Mouse (Mus musculus): ENCODE data around the gene Kalrn. TPM values are rescaled to one million over a fixed set of nuclear protein-coding genes. Genes with fewer than 3 reads are reported as not detected.

Kalrn gene
- polyA plus RNA-seq, 1 experiment from 2014 or later: 16.6 TPM

DNA sequence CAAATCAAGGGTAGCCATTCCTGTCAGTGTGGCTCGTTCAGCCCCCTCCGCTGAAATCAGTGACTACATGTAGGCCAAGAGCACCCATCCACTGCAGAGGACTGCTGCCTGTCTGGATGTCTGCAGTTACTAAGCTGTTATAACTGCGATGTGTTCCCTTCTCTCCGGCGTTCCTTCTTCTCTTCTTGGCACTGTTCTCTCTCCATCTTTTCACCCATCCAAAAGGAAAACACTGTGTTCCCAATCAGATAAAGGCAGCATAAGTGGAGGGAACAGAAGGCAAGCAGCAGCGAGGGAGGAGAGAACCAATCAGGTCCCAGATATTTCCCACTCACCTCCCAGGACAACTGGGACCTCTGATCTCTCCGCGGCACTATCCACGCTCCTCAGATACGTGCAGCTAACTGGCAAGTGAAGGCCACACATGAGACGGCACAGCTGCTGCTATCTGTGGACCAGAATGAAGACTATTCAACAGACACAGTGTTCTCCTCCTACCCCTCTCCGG is 56.4 kb downstream of the Kalrn start:
- Histone ChIP-seq H3K4me1 (replicated peaks) (peaks cover 78% of the 10 kb centered on the region), H3K27me3 (ENCODE audit: insufficient read depth, poor library complexity, severe bottlenecking) (no peaks in the 10 kb centered on the region), H3K36me3 (no peaks in the 10 kb centered on the region), H3K27ac (peak overlapping the region; percentile 35; the same call in 1 of the 2 replicates), H3K9me3 (no peaks in the 10 kb centered on the region), H3K4me3 (no peak overlapping the region)
- 80% methylated on average over 12 of the region's 12 CpGs for WGBS
- DNase-seq (ENCODE audit: low spot score): no peak

DNA sequence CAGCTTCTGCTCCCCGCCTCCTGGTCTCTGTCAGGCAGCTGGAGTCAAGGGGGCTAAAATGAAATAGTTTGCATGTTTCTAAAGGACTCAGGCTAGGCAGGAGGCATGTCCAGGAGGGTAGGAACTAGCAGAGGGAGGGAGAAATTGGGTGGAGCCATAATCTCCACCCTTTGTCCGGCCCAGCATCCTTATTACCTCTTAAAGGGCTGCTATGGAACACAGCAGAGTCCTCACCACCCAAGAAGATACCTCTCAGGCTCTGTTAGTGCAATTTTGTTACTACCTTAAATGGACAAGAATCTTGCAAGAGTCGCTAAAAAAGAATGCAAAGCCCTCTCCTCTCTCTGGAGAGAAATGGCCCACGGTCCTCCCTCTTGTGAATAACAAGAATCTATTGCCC is 57.8 kb downstream of the Kalrn start:
- no peak overlapping the region for H3K4me3 ChIP-seq
- no peaks in the 10 kb centered on the region for H3K36me3 ChIP-seq
- no peak for DNase-seq (ENCODE audit: low spot score)
- WGBS: 88% methylated on average over 4 of the region's 4 CpGs
- no peak overlapping the region; the same call in 1 of the 2 replicates for H3K27ac ChIP-seq
- H3K27me3 ChIP-seq (ENCODE audit: insufficient read depth, poor library complexity, severe bottlenecking): no peaks in the 10 kb centered on the region
- peaks cover 76% of the 10 kb centered on the region for H3K4me1 ChIP-seq (replicated peaks)
- H3K9me3 ChIP-seq: no peaks in the 10 kb centered on the region

DNA sequence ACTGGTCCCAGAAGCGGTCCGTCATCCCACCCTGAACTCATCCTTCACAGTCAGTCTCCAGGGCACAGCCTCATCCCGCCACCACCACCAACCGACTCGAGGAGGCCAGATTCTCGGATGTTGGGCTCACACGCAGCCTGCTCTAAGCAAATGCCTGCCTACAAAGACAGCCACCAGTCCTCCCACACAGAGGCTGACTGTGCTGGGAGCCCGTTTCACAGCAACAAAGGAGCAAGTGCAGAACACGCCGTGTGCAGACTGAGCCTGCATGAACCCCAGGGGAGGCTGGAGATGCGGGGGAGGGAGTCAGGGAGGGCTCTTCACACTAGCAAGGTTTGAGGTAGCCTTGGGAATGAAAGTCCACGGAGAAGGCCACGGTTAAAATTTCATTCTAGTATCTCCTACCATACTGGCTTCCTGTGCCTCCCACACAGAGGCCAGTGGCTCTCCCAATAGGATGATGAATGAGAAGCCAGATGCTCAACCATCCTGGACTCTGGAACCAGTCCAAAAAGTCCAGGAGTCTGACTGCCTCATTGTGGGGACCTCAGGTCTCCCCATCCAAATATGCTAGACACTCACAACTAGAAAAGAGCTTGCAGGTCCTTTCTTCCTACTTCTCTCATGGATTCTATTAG is 59.3 kb downstream of the Kalrn start:
- H3K4me3 ChIP-seq: no peak overlapping the region
- 62% methylated on average over 13 of the region's 13 CpGs for WGBS
- H3K4me1 ChIP-seq (replicated peaks): peaks cover 81% of the 10 kb centered on the region
- H3K27ac ChIP-seq: peak overlapping the region; percentile 64; the same call in 1 of the 2 replicates
- DNase-seq (ENCODE audit: low spot score): no peak
- H3K9me3 ChIP-seq: no peaks in the 10 kb centered on the region
- H3K36me3 ChIP-seq: no peaks in the 10 kb centered on the region
- H3K27me3 ChIP-seq (ENCODE audit: insufficient read depth, poor library complexity, severe bottlenecking): no peaks in the 10 kb centered on the region

DNA sequence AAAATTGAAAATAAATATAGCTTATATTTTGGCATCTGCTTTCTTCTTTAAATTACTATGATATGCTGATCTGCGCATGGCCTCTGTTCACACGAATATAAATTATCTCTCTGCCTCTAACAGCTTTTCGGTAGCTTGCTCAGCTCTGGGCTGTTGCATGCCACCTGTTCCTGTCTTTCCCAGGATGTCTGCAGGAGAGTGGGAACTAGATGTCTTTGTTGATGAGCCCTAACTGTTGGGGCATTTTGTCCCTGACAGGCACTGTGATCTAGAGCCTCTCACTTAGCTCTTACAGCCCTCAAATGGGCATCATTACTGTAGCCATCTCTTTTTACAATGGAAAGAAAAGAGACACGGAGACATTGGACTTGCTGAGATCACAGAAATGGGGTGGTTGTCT is 61.0 kb downstream of the Kalrn start:
- WGBS: 88% methylated on average over 4 of the region's 4 CpGs
- Histone ChIP-seq H3K27ac (no peak overlapping the region), H3K27me3 (ENCODE audit: insufficient read depth, poor library complexity, severe bottlenecking) (no peaks in the 10 kb centered on the region), H3K4me3 (no peak overlapping the region), H3K9me3 (no peaks in the 10 kb centered on the region), H3K4me1 (replicated peaks) (peaks cover 71% of the 10 kb centered on the region), H3K36me3 (no peaks in the 10 kb centered on the region)
- DNase-seq (ENCODE audit: low spot score): no peak

DNA sequence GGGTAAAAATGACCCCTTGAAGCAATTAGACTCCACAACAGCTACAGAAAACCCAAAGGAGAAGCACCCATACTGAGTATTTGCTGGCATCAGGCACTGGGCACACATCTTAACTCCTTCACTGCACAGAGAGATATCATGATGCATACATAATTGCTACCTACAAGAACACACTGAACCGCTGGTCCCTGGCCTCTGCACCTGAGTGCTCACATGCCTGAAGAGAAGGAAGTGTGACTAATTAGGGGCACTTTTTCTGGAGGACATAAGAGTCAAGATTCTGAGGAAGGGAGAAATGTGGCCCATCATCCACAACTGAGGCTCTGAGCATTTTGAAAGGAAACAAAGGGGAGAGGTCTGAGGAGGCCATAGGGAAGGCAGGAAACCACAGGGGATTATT is 65.2 kb downstream of the Kalrn start:
- peaks cover 31% of the 10 kb centered on the region for H3K4me1 ChIP-seq (replicated peaks)
- 75% methylated on average over 1 of the region's 1 CpGs for WGBS
- H3K4me3 ChIP-seq: no peak overlapping the region
- no peak for DNase-seq (ENCODE audit: low spot score)
- H3K27me3 ChIP-seq (ENCODE audit: insufficient read depth, poor library complexity, severe bottlenecking): no peaks in the 10 kb centered on the region
- H3K27ac ChIP-seq: no peak overlapping the region
- H3K9me3 ChIP-seq: no peaks in the 10 kb centered on the region
- H3K36me3 ChIP-seq: no peaks in the 10 kb centered on the region

DNA sequence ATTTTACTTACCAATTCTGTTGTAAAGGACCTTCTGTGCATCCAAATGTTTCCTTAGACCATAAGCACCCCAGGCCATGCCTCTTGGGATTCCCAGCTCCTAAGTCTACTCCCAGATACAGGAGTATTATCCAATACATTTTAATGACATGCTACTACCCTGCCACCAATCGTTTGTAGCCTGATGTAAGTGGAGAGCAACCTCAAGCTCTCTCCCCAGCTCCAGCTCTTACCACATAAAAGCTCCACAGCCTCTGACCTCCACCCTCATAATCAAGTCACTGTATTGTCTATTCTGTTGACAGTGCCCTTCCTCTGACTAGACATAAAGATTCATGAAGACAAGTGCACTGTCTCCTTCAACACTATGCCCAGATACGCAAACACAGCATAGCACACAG is 67.3 kb downstream of the Kalrn start:
- no peak overlapping the region for H3K27ac ChIP-seq
- no peaks in the 10 kb centered on the region for H3K36me3 ChIP-seq
- 87% methylated on average over 2 of the region's 2 CpGs for WGBS
- H3K9me3 ChIP-seq: no peaks in the 10 kb centered on the region
- no peaks in the 10 kb centered on the region for H3K27me3 ChIP-seq (ENCODE audit: insufficient read depth, poor library complexity, severe bottlenecking)
- peaks cover 22% of the 10 kb centered on the region for H3K4me1 ChIP-seq (replicated peaks)
- DNase-seq (ENCODE audit: low spot score): no peak
- H3K4me3 ChIP-seq: no peak overlapping the region

DNA sequence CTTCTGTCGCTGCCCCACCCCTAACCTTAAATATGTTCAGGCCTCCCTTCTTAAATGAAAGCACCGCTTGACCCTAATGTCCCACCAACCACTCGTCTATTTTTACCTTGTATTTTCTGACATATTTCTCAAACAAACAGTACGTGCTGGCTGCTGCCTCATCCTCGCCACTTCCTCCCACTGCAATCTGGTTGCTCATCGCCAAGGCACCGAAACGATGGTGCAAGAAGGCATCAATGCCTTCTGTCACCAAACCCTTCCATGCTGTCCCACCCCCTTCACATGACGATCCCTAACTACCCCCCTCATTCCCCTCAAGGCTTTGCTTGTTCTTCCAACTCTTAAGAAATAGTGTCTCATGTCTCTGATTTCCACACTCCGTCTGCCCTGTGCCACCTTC is 69.1 kb downstream of the Kalrn start:
- H3K9me3 ChIP-seq: no peaks in the 10 kb centered on the region
- no peak overlapping the region for H3K4me3 ChIP-seq
- H3K27me3 ChIP-seq (ENCODE audit: insufficient read depth, poor library complexity, severe bottlenecking): no peaks in the 10 kb centered on the region
- WGBS: 91% methylated on average over 10 of the region's 10 CpGs
- H3K4me1 ChIP-seq (replicated peaks): 0 out of 2 replicates have a peak, but pooled peaks cover 12% of the 10 kb centered on the region
- DNase-seq (ENCODE audit: low spot score): no peak
- H3K27ac ChIP-seq: no peak overlapping the region
- H3K36me3 ChIP-seq: no peaks in the 10 kb centered on the region

DNA sequence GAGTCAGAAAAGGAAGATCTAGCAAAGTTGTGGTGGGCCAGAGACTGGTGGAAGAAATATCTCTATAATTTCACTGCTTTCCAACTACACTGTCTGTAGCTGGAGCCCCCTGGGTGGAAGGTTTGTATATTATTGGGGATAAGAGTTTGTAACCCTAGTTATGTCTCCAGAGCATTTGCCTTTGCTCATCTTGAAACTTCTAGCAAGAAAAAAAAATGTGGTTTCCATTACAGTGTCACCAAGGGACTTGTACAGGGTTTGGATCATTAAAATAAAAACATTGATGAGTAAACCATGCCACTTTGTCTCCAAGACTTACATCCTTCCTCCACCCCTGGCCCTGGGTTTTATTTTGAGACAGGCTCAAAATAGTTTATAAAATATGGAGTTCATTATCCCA is 71.2 kb downstream of the Kalrn start:
- no peaks in the 10 kb centered on the region for H3K9me3 ChIP-seq
- H3K27ac ChIP-seq: no peak overlapping the region
- H3K27me3 ChIP-seq (ENCODE audit: insufficient read depth, poor library complexity, severe bottlenecking): no peaks in the 10 kb centered on the region
- no peak overlapping the region for H3K4me3 ChIP-seq
- DNase-seq (ENCODE audit: low spot score): no peak
- H3K36me3 ChIP-seq: peaks cover 8% of the 10 kb centered on the region; the same call in 1 of the 2 replicates
- 0 out of 2 replicates have a peak, but pooled peaks cover 3% of the 10 kb centered on the region for H3K4me1 ChIP-seq (replicated peaks)

DNA sequence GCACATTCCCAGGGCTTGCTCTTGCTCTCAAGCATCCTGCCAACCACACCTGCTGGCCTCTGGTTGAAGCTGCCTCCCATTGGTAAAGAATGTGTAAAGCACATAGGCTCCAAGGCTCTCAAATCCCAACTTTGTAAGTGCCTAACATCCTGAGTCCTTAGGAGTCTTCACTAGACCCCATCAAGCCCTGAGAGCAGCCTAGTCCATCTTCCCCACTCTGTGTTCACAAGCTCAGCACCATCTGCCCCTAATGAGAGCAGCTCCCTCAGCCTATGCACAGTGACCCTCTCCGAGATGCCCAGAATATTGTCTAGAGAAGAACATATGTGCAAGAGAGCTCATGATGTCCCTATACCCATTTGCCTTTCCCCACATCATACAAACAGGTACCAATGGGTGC is 78.6 kb downstream of the Kalrn start:
- no peak for DNase-seq (ENCODE audit: low spot score)
- no peak overlapping the region for H3K4me3 ChIP-seq
- H3K27me3 ChIP-seq (ENCODE audit: insufficient read depth, poor library complexity, severe bottlenecking): no peaks in the 10 kb centered on the region
- no peaks in the 10 kb centered on the region for H3K9me3 ChIP-seq
- H3K27ac ChIP-seq: no peak overlapping the region
- H3K4me1 ChIP-seq (replicated peaks): peaks cover 27% of the 10 kb centered on the region
- H3K36me3 ChIP-seq: peaks cover 14% of the 10 kb centered on the region; the same call in 1 of the 2 replicates
- 93% methylated on average over 1 of the region's 1 CpGs for WGBS

DNA sequence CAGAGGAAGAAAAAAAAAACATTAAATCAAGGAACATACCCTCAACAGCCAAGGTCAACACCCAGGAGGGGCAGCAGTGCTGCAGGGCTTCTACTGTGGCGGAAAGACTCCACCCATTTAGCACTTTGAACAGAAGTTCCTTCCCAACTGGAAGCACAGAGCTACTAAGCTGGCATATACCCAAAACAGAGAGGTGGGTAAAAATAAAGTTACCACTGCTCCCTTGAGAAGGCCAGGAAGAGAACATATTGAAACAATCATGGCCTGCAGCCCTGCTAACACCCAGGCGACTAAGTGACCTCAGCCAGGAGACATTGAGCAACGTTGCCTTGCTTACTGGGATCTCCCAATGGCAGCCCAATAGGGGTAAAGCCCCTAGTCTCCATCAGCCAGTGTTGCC is 79.4 kb downstream of the Kalrn start:
- H3K4me3 ChIP-seq: no peak overlapping the region
- no peak for DNase-seq (ENCODE audit: low spot score)
- peaks cover 12% of the 10 kb centered on the region; the same call in 1 of the 2 replicates for H3K36me3 ChIP-seq
- H3K27me3 ChIP-seq (ENCODE audit: insufficient read depth, poor library complexity, severe bottlenecking): no peaks in the 10 kb centered on the region
- H3K4me1 ChIP-seq (replicated peaks): peaks cover 33% of the 10 kb centered on the region
- no peaks in the 10 kb centered on the region for H3K9me3 ChIP-seq
- H3K27ac ChIP-seq: no peak overlapping the region
- 67% methylated on average over 3 of the region's 3 CpGs for WGBS

DNA sequence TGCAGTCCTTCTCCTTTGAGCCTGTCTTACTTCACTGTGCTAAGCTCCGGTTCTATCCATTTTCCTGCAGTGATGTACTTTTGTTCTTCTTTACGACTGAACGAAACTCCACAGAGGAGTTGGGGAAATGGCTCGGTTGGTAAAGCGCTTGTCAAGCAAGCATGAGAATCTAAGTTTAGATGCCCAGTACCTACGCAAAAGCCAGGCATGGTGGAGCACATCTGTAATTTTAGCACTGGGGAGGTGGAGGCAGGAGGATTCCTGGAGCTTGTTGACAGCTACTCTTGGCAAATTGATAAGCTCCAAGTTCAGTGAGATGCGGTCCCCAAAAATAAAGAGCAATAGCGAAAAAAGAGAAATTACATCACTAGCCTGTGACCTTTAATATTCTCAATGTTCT is 82.1 kb downstream of the Kalrn start:
- Histone ChIP-seq H3K4me3 (no peak overlapping the region), H3K4me1 (replicated peaks) (peaks cover 38% of the 10 kb centered on the region), H3K36me3 (no peaks in the 10 kb centered on the region), H3K9me3 (no peaks in the 10 kb centered on the region), H3K27ac (no peak overlapping the region), H3K27me3 (ENCODE audit: insufficient read depth, poor library complexity, severe bottlenecking) (no peaks in the 10 kb centered on the region)
- 80% methylated on average over 8 of the region's 8 CpGs for WGBS
- DNase-seq (ENCODE audit: low spot score): no peak

DNA sequence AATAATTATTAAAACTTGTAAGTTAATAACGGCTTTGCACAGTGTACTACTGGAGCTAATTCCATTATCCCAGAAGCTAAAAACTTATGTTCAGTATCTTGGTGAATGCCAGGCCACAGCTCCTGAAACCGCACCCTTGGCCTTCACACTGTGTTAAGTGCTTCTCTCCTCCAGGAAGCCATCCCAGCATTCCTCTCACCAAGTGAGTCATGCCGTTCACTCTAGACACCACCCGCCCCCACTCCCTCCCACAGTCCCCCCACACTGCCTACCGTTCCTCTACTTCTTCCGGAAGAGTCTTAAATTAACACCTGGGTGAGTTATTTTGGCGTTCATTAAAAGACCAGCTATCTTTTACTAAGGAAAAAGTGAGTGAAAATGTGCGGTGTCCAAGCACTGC is 82.8 kb downstream of the Kalrn start:
- 65% methylated on average over 8 of the region's 8 CpGs for WGBS
- H3K9me3 ChIP-seq: no peaks in the 10 kb centered on the region
- DNase-seq (ENCODE audit: low spot score): no peak

DNA sequence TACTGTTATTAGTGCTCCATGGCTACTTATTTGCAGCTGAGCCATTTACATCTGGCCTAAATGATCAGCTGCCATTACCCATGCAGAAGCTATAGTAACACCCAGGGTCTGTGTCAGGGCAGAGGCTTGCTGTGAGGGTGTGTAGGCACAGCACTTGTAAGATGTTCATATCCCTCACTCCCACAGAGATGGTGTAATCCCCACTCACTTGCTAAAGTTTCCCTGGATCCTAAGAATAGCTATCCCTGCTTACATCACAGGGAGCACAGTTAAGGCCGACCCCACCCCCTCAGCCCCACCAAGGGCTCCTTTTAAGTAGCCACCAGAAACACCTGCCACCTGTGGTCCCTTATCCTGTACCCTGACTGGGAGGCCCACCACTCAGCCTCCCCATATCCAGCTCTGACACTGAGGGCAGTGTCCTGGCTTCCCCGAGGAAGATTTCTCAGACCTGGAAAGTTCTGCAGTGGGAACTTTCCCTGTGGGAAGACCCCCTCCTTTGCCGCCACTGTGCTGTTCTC is 83.5 kb downstream of the Kalrn start:
- DNase-seq (ENCODE audit: low spot score): no peak
- Histone ChIP-seq H3K27ac (no peak overlapping the region), H3K27me3 (ENCODE audit: insufficient read depth, poor library complexity, severe bottlenecking) (no peaks in the 10 kb centered on the region), H3K36me3 (no peaks in the 10 kb centered on the region), H3K4me3 (no peak overlapping the region), H3K9me3 (no peaks in the 10 kb centered on the region), H3K4me1 (replicated peaks) (peaks cover 52% of the 10 kb centered on the region)
- WGBS: 62% methylated on average over 3 of the region's 3 CpGs

More for the DNA sequence above, 82.8 kb downstream of the Kalrn start:
- no peak overlapping the region for H3K27ac ChIP-seq
- H3K36me3 ChIP-seq: no peaks in the 10 kb centered on the region
- no peaks in the 10 kb centered on the region for H3K27me3 ChIP-seq (ENCODE audit: insufficient read depth, poor library complexity, severe bottlenecking)
- no peak overlapping the region for H3K4me3 ChIP-seq
- peaks cover 45% of the 10 kb centered on the region for H3K4me1 ChIP-seq (replicated peaks)
